Mouse (Mus musculus) heart, adult 2 months (tissue): ENCODE data around the gene Kirrel2.

Experiments used
- CTCF ChIP-seq: fragments of 200-600 bp; IDR thresholded peaks from 2 replicates; pipeline ENCODE4 v1.8.1; 2022; ENCODE audit warnings: antibody characterized with exemption, mild to moderate bottlenecking, moderate library complexity
- EP300 ChIP-seq: fragments of 200-500 bp; IDR thresholded peaks from 2 replicates; pipeline ENCODE4 v1.6.1; 2011; ENCODE audit warnings: low read depth, low read length, control low read depth; ENCODE audit not compliant: insufficient read depth
- POLR2A ChIP-seq: fragments of 200-500 bp; IDR thresholded peaks from 2 replicates; pipeline ENCODE4 v1.6.1; 2011; ENCODE audit warnings: mild to moderate bottlenecking, low read depth, low read length, control low read depth; ENCODE audit not compliant: insufficient read depth

- no peak for TF ChIP-seq POLR2A
- TF ChIP-seq CTCF = no peak
- no peak for TF ChIP-seq EP300
These were observed 46.5 kb downstream of the Kirrel2 start for GRCm38 (mm10) chr7:30411023-30411422.
